Mouse (Mus musculus) lung, embryonic 15.5 days (tissue): ENCODE measurements at regions not wholly inside any gene's neighbourhood (a gene's known extent, or its start where the extent isn't known, plus 50 kb on each side); places are given as distances from the start of the nearest gene placed in this dataset.

Source experiments
- ATAC-seq: fragments of 200-750 bp; cut with Nextera tagmentation; 2 replicates; pipeline ENCODE4 v1.8.0; 2017; ENCODE audit warnings: moderate number of reproducible peaks, borderline replicate concordance; ENCODE audit not compliant: low FRiP score, low TSS enrichment; ENCODE audit errors: extremely low read depth
- H3K27ac ChIP-seq: fragments of 300-500 bp; sonication (generic); 2 replicates; pipeline ENCODE4 v1.5.1; 2015; ENCODE audit warnings: moderate library complexity, mild to moderate bottlenecking, inconsistent platforms
- H3K27me3 ChIP-seq: fragments of 300-500 bp; sonication (generic); 2 replicates; pipeline ENCODE4 v1.6.1; 2015; ENCODE audit warnings: inconsistent platforms
- H3K36me3 ChIP-seq: fragments of 300-500 bp; sonication (generic); 2 replicates; pipeline ENCODE4 v1.6.1; 2015; ENCODE audit warnings: inconsistent platforms
- H3K4me1 ChIP-seq: fragments of 300-500 bp; sonication (generic); 2 replicates; pipeline ENCODE4 v1.6.1; 2015; ENCODE audit warnings: inconsistent platforms
- H3K4me2 ChIP-seq: fragments of 300-500 bp; sonication (generic); 2 replicates; pipeline ENCODE4 v1.6.1; 2015; ENCODE audit warnings: inconsistent platforms, mild to moderate bottlenecking, moderate library complexity
- H3K4me3 ChIP-seq: fragments of 300-500 bp; sonication (generic); 2 replicates; pipeline ENCODE4 v1.5.1; 2015; ENCODE audit warnings: mild to moderate bottlenecking, inconsistent platforms
- H3K9ac ChIP-seq: fragments of 300-500 bp; sonication (generic); 2 replicates; pipeline ENCODE4 v1.6.1; 2015; ENCODE audit warnings: inconsistent platforms
- H3K9me3 ChIP-seq: fragments of 300-500 bp; sonication (generic); 2 replicates; pipeline ENCODE4 v1.6.1; 2016; ENCODE audit warnings: inconsistent platforms
- WGBS: fragments of 180-500 bp; shearing (Covaris S2); methylation state at CpG from one replicate; pipeline ENCODE4 v1.1.7; 2015; 5-methylcytosine and 5-hydroxymethylcytosine counted together

DNA sequence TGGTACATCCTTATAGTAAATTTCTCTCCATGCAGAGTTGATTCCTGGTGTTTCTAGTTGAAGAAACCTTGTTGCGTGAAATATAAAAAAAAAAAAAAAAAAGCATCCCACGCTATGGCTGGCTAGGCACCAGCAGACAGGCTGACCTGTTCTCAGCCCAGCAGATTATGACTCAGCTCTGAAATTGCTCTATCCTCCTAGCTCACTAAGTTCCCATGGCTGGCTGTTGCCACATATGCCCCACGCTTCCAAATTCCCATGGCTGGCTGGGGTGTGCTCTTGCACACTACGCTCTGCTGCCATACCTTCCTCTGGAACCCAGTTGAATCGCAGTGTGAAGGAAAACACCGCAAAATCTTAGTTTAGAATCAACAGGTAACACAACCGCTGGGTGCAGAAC lies 270.1 kb downstream of the Mid1ip1 start:
- no peak for ATAC-seq
- H3K4me3 ChIP-seq: no peak overlapping the region
- H3K4me2 ChIP-seq: no peak overlapping the region
- H3K27ac ChIP-seq: no peak overlapping the region
- no peaks in the 10 kb centered on the region for H3K4me1 ChIP-seq
- H3K27me3 ChIP-seq: no peaks in the 10 kb centered on the region
- no peak overlapping the region for H3K9ac ChIP-seq
- no peaks in the 10 kb centered on the region for H3K36me3 ChIP-seq
- WGBS: 90% methylated on average over 7 of the region's 7 CpGs
- no peaks in the 10 kb centered on the region for H3K9me3 ChIP-seq

DNA sequence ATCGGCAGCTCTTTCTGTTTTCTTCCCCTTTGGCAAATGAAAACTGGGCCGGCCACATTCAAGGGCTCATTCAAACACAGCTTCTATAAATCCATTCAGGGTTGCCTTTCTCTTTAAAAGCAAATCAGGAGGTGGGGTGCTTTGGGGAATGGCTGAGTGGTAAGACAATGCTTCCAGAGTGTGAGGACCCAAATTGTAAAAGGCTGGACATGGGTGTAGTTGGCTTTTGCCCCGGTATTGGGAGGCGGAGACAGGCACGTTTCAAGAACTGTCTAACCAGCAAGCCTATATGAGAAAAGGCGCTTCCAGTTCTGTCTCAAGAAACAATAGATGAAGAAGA lies 277.0 kb downstream of the Mid1ip1 start:
- H3K4me1 ChIP-seq: peaks cover 24% of the 10 kb centered on the region
- no peaks in the 10 kb centered on the region for H3K9me3 ChIP-seq
- no peaks in the 10 kb centered on the region for H3K27me3 ChIP-seq
- peak overlapping the region; percentile 45; the same call in 1 of the 2 replicates for H3K4me2 ChIP-seq
- no peak overlapping the region for H3K9ac ChIP-seq
- ATAC-seq: no peak
- 37% methylated on average over 6 of the region's 6 CpGs for WGBS
- H3K27ac ChIP-seq: peak overlapping the region; percentile 29; the same call in 1 of the 2 replicates
- no peak overlapping the region for H3K4me3 ChIP-seq
- H3K36me3 ChIP-seq: no peaks in the 10 kb centered on the region

DNA sequence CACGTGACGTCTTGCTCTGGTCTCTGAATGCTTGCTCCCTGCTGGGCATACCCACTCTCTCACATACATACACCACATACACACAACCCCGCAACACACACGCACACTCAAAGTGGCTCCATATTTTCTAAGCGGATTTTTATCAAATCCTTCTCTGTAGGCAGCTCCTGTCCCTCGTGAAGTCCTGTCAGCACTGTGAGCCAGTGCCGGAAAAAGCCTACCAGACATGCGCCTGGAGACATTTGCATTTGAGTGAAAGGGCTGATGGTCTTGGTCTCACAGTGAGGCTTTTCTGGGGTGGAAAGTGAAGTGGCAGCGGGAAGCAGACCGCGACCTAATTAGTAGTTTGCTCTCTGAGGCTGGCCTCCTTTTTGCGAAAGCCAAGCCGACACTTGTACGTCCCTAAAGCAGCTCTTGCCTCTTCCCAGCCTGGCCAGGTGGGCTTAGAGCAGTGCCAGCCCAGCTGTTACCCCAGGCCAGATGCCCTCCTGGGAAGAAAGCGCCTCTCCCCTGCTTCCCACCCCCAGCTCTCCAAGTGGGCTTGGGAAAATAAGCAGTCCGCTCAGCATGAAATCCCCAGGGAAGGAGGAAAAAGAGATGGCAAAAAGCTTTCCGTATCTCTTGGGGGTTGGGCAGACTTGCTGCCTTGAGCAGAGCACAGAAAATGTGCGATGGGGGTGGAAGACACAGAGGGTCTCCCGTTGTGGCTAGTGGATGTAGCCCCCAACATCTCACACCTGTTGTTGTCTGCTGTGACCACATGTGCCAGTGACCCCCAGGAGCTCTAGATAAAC lies 277.6 kb downstream of the Mid1ip1 start:
- Histone ChIP-seq H3K36me3 (no peaks in the 10 kb centered on the region), H3K4me1 (peaks cover 24% of the 10 kb centered on the region), H3K27me3 (no peaks in the 10 kb centered on the region), H3K27ac (peak overlapping the region; percentile 54), H3K9me3 (no peaks in the 10 kb centered on the region), H3K9ac (0 out of 2 replicates have a peak overlapping the region, but pooled peaks have one; percentile 13), H3K4me3 (0 out of 2 replicates have a peak overlapping the region, but pooled peaks have one; percentile 9), H3K4me2 (peak overlapping the region; percentile 45)
- 24% methylated on average over 19 of the region's 19 CpGs for WGBS
- ATAC-seq: peak; percentile 43; the same call in 1 of the 2 replicates

GRCm38 (mm10) chrX:10993005-10993377 lies 278.2 kb downstream of the Mid1ip1 start:
- no peaks in the 10 kb centered on the region for H3K9me3 ChIP-seq
- H3K27me3 ChIP-seq: no peaks in the 10 kb centered on the region
- 23% methylated on average over 6 of the region's 6 CpGs for WGBS
- H3K9ac ChIP-seq: 0 out of 2 replicates have a peak overlapping the region, but pooled peaks have one; percentile 13
- 0 out of 2 replicates have a peak overlapping the region, but pooled peaks have one; percentile 9 for H3K4me3 ChIP-seq
- ATAC-seq: peak; percentile 72; the same call in 1 of the 2 replicates
- peak overlapping the region; percentile 54 for H3K27ac ChIP-seq
- peaks cover 24% of the 10 kb centered on the region for H3K4me1 ChIP-seq
- peak overlapping the region; percentile 45 for H3K4me2 ChIP-seq
- no peaks in the 10 kb centered on the region for H3K36me3 ChIP-seq

DNA sequence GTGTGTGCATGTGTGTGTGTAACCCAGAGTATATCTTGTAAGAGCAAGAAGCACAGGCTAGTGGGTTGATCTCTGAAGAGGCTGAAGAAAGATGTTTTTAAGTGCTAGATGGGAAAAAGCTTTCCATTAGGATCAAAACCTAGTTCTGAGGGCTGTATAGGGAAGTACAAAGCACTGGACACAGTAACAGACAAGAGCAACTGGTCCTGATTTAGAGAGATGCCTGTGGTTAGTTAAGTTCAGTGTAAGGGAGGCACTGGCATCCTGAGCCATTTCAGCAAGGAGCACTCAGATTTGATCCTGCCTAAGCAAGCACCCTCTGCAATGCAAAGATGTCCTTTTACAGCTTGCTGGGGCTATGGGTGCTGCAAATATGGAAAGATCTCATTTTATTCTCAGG lies 280.1 kb downstream of the Mid1ip1 start:
- Histone ChIP-seq H3K9ac (no peak overlapping the region), H3K4me3 (no peak overlapping the region), H3K27ac (no peak overlapping the region), H3K36me3 (no peaks in the 10 kb centered on the region), H3K9me3 (no peaks in the 10 kb centered on the region), H3K4me1 (peaks cover 24% of the 10 kb centered on the region), H3K27me3 (no peaks in the 10 kb centered on the region), H3K4me2 (no peak overlapping the region)
- no peak for ATAC-seq

GRCm38 (mm10) chrX:11001180-11001579 lies 286.4 kb downstream of the Mid1ip1 start:
- Histone ChIP-seq H3K27me3 (no peaks in the 10 kb centered on the region), H3K4me1 (no peaks in the 10 kb centered on the region), H3K4me3 (no peak overlapping the region), H3K9ac (no peak overlapping the region), H3K27ac (no peak overlapping the region), H3K36me3 (no peaks in the 10 kb centered on the region), H3K9me3 (no peaks in the 10 kb centered on the region), H3K4me2 (no peak overlapping the region)
- no peak for ATAC-seq
- 82% methylated on average over 3 of the region's 3 CpGs for WGBS

- Histone ChIP-seq H3K4me3 (no peak overlapping the region), H3K9ac (no peak overlapping the region), H3K27me3 (no peaks in the 10 kb centered on the region), H3K27ac (no peak overlapping the region), H3K4me1 (no peaks in the 10 kb centered on the region), H3K4me2 (no peak overlapping the region), H3K36me3 (no peaks in the 10 kb centered on the region), H3K9me3 (no peaks in the 10 kb centered on the region)
- no peak for ATAC-seq
Observed at GRCm38 (mm10) chrX:11039278-11039677, 259.8 kb upstream of the H2al1a start.

GRCm38 (mm10) chrX:11046769-11047168 lies 252.3 kb upstream of the H2al1a start:
- Histone ChIP-seq H3K9ac (no peak overlapping the region), H3K4me1 (no peaks in the 10 kb centered on the region)
- ATAC-seq: no peak

GRCm38 (mm10) chrX:11082171-11082570 lies 216.9 kb upstream of the H2al1a start:
- peak overlapping the region; percentile 2; the same call in 1 of the 2 replicates for H3K27ac ChIP-seq
- no peak overlapping the region for H3K4me2 ChIP-seq
- H3K9ac ChIP-seq: no peak overlapping the region
- H3K4me1 ChIP-seq: 0 out of 2 replicates have a peak, but pooled peaks cover 4% of the 10 kb centered on the region
- no peak overlapping the region for H3K4me3 ChIP-seq
- no peaks in the 10 kb centered on the region for H3K9me3 ChIP-seq
- WGBS: 51% methylated on average over 3 of the region's 3 CpGs
- no peak for ATAC-seq
- H3K27me3 ChIP-seq: no peaks in the 10 kb centered on the region
- H3K36me3 ChIP-seq: no peaks in the 10 kb centered on the region

More at GRCm38 (mm10) chrX:11046769-11047168, 252.3 kb upstream of the H2al1a start:
- Histone ChIP-seq H3K27me3 (no peaks in the 10 kb centered on the region), H3K27ac (no peak overlapping the region), H3K9me3 (no peaks in the 10 kb centered on the region), H3K4me3 (no peak overlapping the region), H3K36me3 (no peaks in the 10 kb centered on the region), H3K4me2 (no peak overlapping the region)
- 80% methylated on average over 3 of the region's 3 CpGs for WGBS

DNA sequence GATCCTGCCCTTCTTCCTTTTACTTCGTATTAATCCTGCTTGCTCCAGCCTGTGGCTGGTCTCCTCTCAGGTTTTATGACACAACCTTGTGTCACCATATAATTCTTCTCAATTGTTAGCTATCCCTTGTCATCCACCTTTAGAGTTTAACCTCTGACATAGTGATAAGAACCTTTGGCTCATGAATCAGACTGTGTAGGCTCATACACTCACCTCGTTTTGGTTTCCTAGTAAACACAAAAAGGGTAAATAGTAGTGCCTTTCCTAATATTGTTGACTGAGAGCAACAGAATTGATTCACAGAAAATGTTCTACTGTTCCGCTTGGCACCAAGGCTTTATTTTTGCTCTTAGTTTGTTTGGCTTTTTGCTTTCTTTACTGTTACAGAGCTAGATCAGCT lies 216.2 kb upstream of the H2al1a start:
- Histone ChIP-seq H3K4me1 (0 out of 2 replicates have a peak, but pooled peaks cover 4% of the 10 kb centered on the region), H3K9me3 (no peaks in the 10 kb centered on the region), H3K9ac (no peak overlapping the region), H3K27me3 (no peaks in the 10 kb centered on the region), H3K4me2 (no peak overlapping the region), H3K36me3 (no peaks in the 10 kb centered on the region), H3K27ac (no peak overlapping the region), H3K4me3 (no peak overlapping the region)
- 66% methylated on average over 3 of the region's 3 CpGs for WGBS
- ATAC-seq: no peak

- WGBS: 52% methylated on average over 6 of the region's 7 CpGs
Observed at GRCm38 (mm10) chrX:11086257-11087072, 212.6 kb upstream of the H2al1a start.

DNA sequence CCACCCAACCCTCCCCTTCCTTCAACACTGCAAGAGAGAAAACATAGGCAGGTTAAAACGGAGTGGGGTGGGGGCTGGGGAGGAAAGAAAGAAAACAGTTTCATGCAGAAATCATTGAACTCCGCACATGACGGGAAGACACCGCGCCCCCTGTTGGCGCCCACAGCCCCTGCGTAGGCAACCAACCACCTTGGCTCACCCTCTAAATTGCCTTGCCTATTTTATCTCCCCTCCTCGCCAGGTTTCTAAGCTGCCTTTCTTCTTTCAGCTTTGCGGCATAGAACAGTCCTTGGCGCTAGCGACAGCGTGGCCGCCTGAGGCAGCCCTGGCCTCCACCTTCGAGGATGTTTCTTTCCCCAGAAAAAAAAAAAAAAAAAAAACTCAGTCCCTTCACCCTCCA lies 211.1 kb upstream of the H2al1a start:
- Histone ChIP-seq H3K4me2 (peak overlapping the region; percentile 39), H3K27ac (0 out of 2 replicates have a peak overlapping the region, but pooled peaks have one; percentile 10), H3K27me3 (no peaks in the 10 kb centered on the region), H3K36me3 (no peaks in the 10 kb centered on the region), H3K9me3 (no peaks in the 10 kb centered on the region), H3K4me3 (no peak overlapping the region), H3K4me1 (0 out of 2 replicates have a peak, but pooled peaks cover 4% of the 10 kb centered on the region), H3K9ac (no peak overlapping the region)
- 32% methylated on average over 14 of the region's 14 CpGs for WGBS
- ATAC-seq: no peak

More at GRCm38 (mm10) chrX:11086257-11087072, 212.6 kb upstream of the H2al1a start:
- Histone ChIP-seq H3K4me1 (0 out of 2 replicates have a peak, but pooled peaks cover 4% of the 10 kb centered on the region), H3K4me3 (no peak overlapping the region), H3K27ac (peak overlapping the region; percentile 69), H3K9ac (no peak overlapping the region), H3K4me2 (no peak overlapping the region; the same call in 1 of the 2 replicates), H3K9me3 (no peaks in the 10 kb centered on the region), H3K36me3 (no peaks in the 10 kb centered on the region), H3K27me3 (no peaks in the 10 kb centered on the region)
- ATAC-seq: no peak; the same call in 1 of the 2 replicates
